Mouse (Mus musculus) CH12.LX (cell line): ENCODE data around the gene Ciao2a. TPM values are rescaled to one million over a fixed set of nuclear protein-coding genes. Genes with fewer than 3 reads are reported as not detected.

Experiments
- DNase-seq: peaks from one replicate; pipeline ENCODE4 v3.0.0-alpha.2; 2013; ENCODE audit errors: extremely low read depth
- H3K27ac ChIP-seq: 2 replicates; pipeline ENCODE4 v1.5.1; 2012; ENCODE audit warnings: low read depth, mild to moderate bottlenecking, control low read depth, moderate library complexity; ENCODE audit not compliant: insufficient read depth
- H3K27me3 ChIP-seq: replicated peaks from 2 replicates; pipeline ENCODE3; 2012; ENCODE audit warnings: inconsistent platforms
- H3K36me3 ChIP-seq, 2 experiments: replicated peaks in 1 of 2; 2 replicates each; pipeline versions ENCODE3 to v1.6.1; 2012; ENCODE audit warnings: inconsistent platforms in 1 of 2, low read length in 1 of 2, mild to moderate bottlenecking in 1 of 2, mixed read lengths in 1 of 2, moderate library complexity in 1 of 2; ENCODE audit not compliant: control insufficient read depth in 1 of 2, insufficient read depth in 1 of 2
- H3K4me1 ChIP-seq, 2 experiments: 2 replicates each; pipeline ENCODE4 v1.6.1; 2012; ENCODE audit warnings: inconsistent platforms in 1 of 2, moderate library complexity in 1 of 2; ENCODE audit not compliant: insufficient read depth in 2 of 2, control insufficient read depth in 1 of 2
- H3K4me2 ChIP-seq: 2 replicates; pipeline ENCODE4 v1.6.1; 2012; ENCODE audit warnings: low read depth, mild to moderate bottlenecking, control low read depth; ENCODE audit not compliant: poor library complexity, insufficient read depth, severe bottlenecking
- H3K4me3 ChIP-seq, 3 experiments: fragments of 150-350 bp in 1 of 3; sonication (generic) in 1 of 3; replicated peaks in 1 of 3; 2 replicates each; pipeline versions ENCODE3 to v1.5.1; 2011 to 2012; ENCODE audit warnings: low read depth in 2 of 3, low read length in 2 of 3, mild to moderate bottlenecking in 2 of 3, moderate library complexity in 2 of 3, control low read depth in 1 of 3, improper control_type of control experiment in 1 of 3, inconsistent platforms in 1 of 3, mixed read lengths in 1 of 3; ENCODE audit not compliant: poor library complexity in 1 of 3
- H3K79me2 ChIP-seq: replicated peaks from 2 replicates; pipeline ENCODE4 v1.6.1; 2012; ENCODE audit warnings: mild to moderate bottlenecking, moderate library complexity; ENCODE audit not compliant: control insufficient read depth, poor library complexity, insufficient read depth, severe bottlenecking; ENCODE audit errors: extremely low read depth
- H3K9ac ChIP-seq: 2 replicates; pipeline ENCODE4 v1.6.1; 2012; ENCODE audit warnings: low read depth, mild to moderate bottlenecking, control low read depth, moderate library complexity; ENCODE audit not compliant: insufficient read depth
- H3K9me3 ChIP-seq: replicated peaks from 2 replicates; pipeline ENCODE3; 2012; ENCODE audit warnings: low read length, inconsistent platforms, mixed read lengths
- BHLHE40 ChIP-seq: IDR thresholded peaks from 2 replicates; pipeline ENCODE4 v1.6.1; 2011; ENCODE audit warnings: mild to moderate bottlenecking, low read depth, low read length, improper control_type of control experiment
- CHD1 ChIP-seq: IDR thresholded peaks from 2 replicates; pipeline ENCODE4 v1.6.1; 2012; ENCODE audit warnings: low read depth, low read length, improper control_type of control experiment, inconsistent platforms
- E2F4 ChIP-seq: IDR thresholded peaks from 2 replicates; pipeline ENCODE4 v1.6.1; 2011; ENCODE audit warnings: low read depth, low read length, improper control_type of control experiment; ENCODE audit not compliant: insufficient replicate concordance
- ETS1 ChIP-seq: conservative IDR thresholded peaks from 2 replicates; pipeline ENCODE4 v1.6.1; 2012; ENCODE audit warnings: low read depth, mild to moderate bottlenecking, inconsistent platforms, low read length, improper control_type of control experiment, moderate library complexity
- GABPA ChIP-seq: IDR thresholded peaks from 2 replicates; pipeline ENCODE4 v1.6.1; 2012; ENCODE audit warnings: low read depth, low read length, improper control_type of control experiment, inconsistent platforms; ENCODE audit not compliant: insufficient replicate concordance
- KAT2A ChIP-seq: IDR thresholded peaks from 2 replicates; pipeline ENCODE4 v1.6.1; 2012; ENCODE audit warnings: low read length, improper control_type of control experiment, inconsistent platforms; ENCODE audit not compliant: insufficient replicate concordance
- MAX ChIP-seq: IDR thresholded peaks from 2 replicates; pipeline ENCODE4 v1.6.1; 2011; ENCODE audit warnings: low read length, improper control_type of control experiment
- MAZ ChIP-seq: IDR thresholded peaks from 2 replicates; pipeline ENCODE4 v1.6.1; 2012; ENCODE audit warnings: low read depth, mild to moderate bottlenecking, inconsistent platforms, low read length, improper control_type of control experiment, moderate library complexity
- MEF2A ChIP-seq: IDR thresholded peaks from 2 replicates; pipeline ENCODE4 v1.6.1; 2014; ENCODE audit warnings: low read depth, mild to moderate bottlenecking, inconsistent platforms, low read length, improper control_type of control experiment, borderline replicate concordance
- POLR2A ChIP-seq: IDR thresholded peaks from 2 replicates; pipeline ENCODE4 v1.6.1; 2011; ENCODE audit warnings: low read depth, mild to moderate bottlenecking, improper control_type of control experiment, low read length
- SIN3A ChIP-seq: IDR thresholded peaks from 2 replicates; pipeline ENCODE4 v1.6.1; 2012; ENCODE audit warnings: low read length, improper control_type of control experiment, inconsistent platforms
- USF2 ChIP-seq: conservative IDR thresholded peaks from 2 replicates; pipeline ENCODE4 v1.6.1; 2011; ENCODE audit warnings: low read depth, low read length, improper control_type of control experiment
- ZC3H11A ChIP-seq: IDR thresholded peaks from 2 replicates; pipeline ENCODE4 v1.6.1; 2012; ENCODE audit warnings: low read depth, mild to moderate bottlenecking, inconsistent platforms, low read length, improper control_type of control experiment
- ZKSCAN1 ChIP-seq: IDR thresholded peaks from 2 replicates; pipeline ENCODE4 v1.6.1; 2012; ENCODE audit warnings: low read depth, inconsistent platforms, low read length, improper control_type of control experiment, borderline replicate concordance
- ZNF384 ChIP-seq: IDR thresholded peaks from 2 replicates; pipeline ENCODE4 v1.6.1; 2012; ENCODE audit warnings: low read depth, low read length, improper control_type of control experiment, inconsistent platforms
- dilution Hi-C: fragments of 300-500 bp; cut with MboI; formaldehyde crosslinking; loops from 2 replicates; pipeline ENCODE4 v1.14.3; 2020; ENCODE audit warnings: low sequenced_read_pairs; ENCODE audit not compliant: extremely low pct_unique_long_range_greater_than_20kb, extremely low pct_ligation_motif_present
- in situ Hi-C: fragments of 300-500 bp; cut with MboI; formaldehyde crosslinking; loops from 3 replicates; pipeline ENCODE4 v1.14.3; 2019; ENCODE audit warnings: low sequenced_read_pairs, low pct_ligation_motif_present, low pct_unique_long_range_greater_than_20kb, mixed read lengths
- polyA plus RNA-seq: library from polyadenylated mRNA; unstranded; fragments of >175 nt; gene quantifications from 2 replicates; pipeline ENCODE4 v1.2.1, GENCODE M21; 2012; ENCODE audit warnings: low read depth; ENCODE audit not compliant: insufficient read length
- total RNA-seq, 2 experiments: library from RNA; depleted of rRNA; stranded (reverse); fragments of 300-350 nt in 1 of 2; fragments of >200 nt in 1 of 2; gene quantifications; 2 replicates each; pipeline ENCODE4 v1.2.3; 2012 to 2014

Ciao2a gene
- total and polyA plus RNA-seq, 3 experiments = 144 to 359 (median 197) TPM

GRCm38 (mm10) chr9:66173316-66173855 lies 47.0 kb downstream of the Ciao2a start:
- TF ChIP-seq GABPA (no peak), E2F4 (no peak), MAZ (no peak), ZKSCAN1 (no peak), SIN3A (no peak), ETS1 (no peak), KAT2A (no peak), USF2 (no peak), CHD1 (no peak)
- TF ChIP-seq, all 38 proteins: peak for 0
- Histone ChIP-seq H3K9ac (no peak overlapping the region), H3K27me3 (no peaks in the 10 kb centered on the region), H3K36me3 (peaks cover 14 to 88% of the 10 kb centered on the region in 2 experiments), H3K79me2 (no peaks in the 10 kb centered on the region; the same call in none of the 2 replicates), H3K4me3 (no peak overlapping the region), H3K9me3 (no peaks in the 10 kb centered on the region), H3K27ac (no peak overlapping the region), H3K4me1 (peaks cover 3 to 35% of the 10 kb centered on the region in 2 experiments; a peak in 2 of 4 replicates), H3K4me2 (no peak overlapping the region)
- DNase-seq = no peak
- dilution Hi-C loops (no loop called here), in situ Hi-C loops (loop anchor here (25.0 kb wide), 1 partner anchor 239 kb away; no protein-coding TSS in a partner anchor)

GRCm38 (mm10) chr9:66174985-66175384 lies 48.6 kb downstream of the Ciao2a start:
- Histone ChIP-seq H3K36me3 (peaks cover 15 to 83% of the 10 kb centered on the region in 2 experiments), H3K4me1 (peaks cover 3 to 30% of the 10 kb centered on the region in 2 experiments; a peak in 3 of 4 replicates), H3K4me2 (no peak overlapping the region), H3K9me3 (no peaks in the 10 kb centered on the region), H3K79me2 (no peaks in the 10 kb centered on the region; the same call in none of the 2 replicates), H3K4me3 (no peak overlapping the region), H3K9ac (no peak overlapping the region), H3K27me3 (no peaks in the 10 kb centered on the region), H3K27ac (no peak overlapping the region)
- in situ Hi-C loops = loop anchor here (25.0 kb wide), 1 partner anchor 237 kb away; no protein-coding TSS in a partner anchor
- dilution Hi-C loops = no loop called here
- TF ChIP-seq MAX (no peak), MEF2A (no peak), E2F4 (no peak), BHLHE40 (no peak), ZNF384 (no peak), POLR2A (no peak), USF2 (no peak), ZC3H11A (no peak)
- DNase-seq = no peak
